Mouse (Mus musculus): Measurements from ENCODE around the gene Vpreb1.

DNA sequence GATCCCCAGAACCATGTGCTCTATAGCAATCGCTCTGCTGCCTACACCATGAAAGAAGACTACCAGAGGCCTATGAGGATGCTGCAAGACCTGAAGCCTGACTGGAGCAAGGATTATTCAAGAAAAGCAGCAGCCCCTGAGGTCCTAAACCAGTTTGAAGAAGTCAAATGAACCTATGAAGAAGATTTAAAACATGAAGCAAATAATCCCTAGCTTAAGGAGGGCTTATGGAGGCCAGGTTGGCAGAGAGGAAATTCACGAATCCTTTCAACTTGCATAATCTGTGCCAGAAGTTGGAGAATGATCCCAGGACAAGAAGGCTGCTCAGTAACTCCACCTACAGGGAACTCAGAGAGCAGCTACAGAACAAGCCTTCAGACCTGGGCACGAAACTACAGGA, 18.2 kb downstream of the Vpreb1 start:
- TF ChIP-seq CTCF (IDR thresholded peaks at IDR 0.05; ENCODE audit: control insufficient read depth, insufficient read depth, insufficient replicate concordance, low read depth, low read length) (no peak), POLR2A (IDR thresholded peaks at IDR 0.05; ENCODE audit: control insufficient read depth, low read depth, low read length) (no peak)
